Mouse (Mus musculus) lung, postnatal 0 days (tissue): Measurements from ENCODE around the gene S100z. TPM values are rescaled to one million over a fixed set of nuclear protein-coding genes. Genes with fewer than 3 reads are reported as not detected.

ENCODE experiments used
- ATAC-seq: fragments of 200-750 bp; cut with Nextera tagmentation; 2 replicates; pipeline ENCODE4 v1.8.0; 2017; ENCODE audit warnings: moderate library complexity
- DNase-seq: peaks from one replicate; pipeline ENCODE4 v3.0.0-alpha.2; 2016; ENCODE audit warnings: low spot score
- H3K27ac ChIP-seq: fragments of 300-500 bp; sonication (generic); 2 replicates; pipeline ENCODE4 v1.5.1; 2014; ENCODE audit warnings: antibody characterized with exemption, mild to moderate bottlenecking, low read length, mixed read lengths
- H3K27me3 ChIP-seq: fragments of 300-500 bp; sonication (generic); replicated peaks from 2 replicates; pipeline ENCODE4 v1.6.1; 2014; ENCODE audit warnings: low read length, mixed read lengths; ENCODE audit not compliant: insufficient read depth
- H3K36me3 ChIP-seq: fragments of 300-500 bp; sonication (generic); 2 replicates; pipeline ENCODE4 v1.6.1; 2014; ENCODE audit warnings: low read length, mixed read lengths; ENCODE audit not compliant: insufficient read depth
- H3K4me1 ChIP-seq: fragments of 300-500 bp; sonication (generic); 2 replicates; pipeline ENCODE4 v1.6.1; 2014; ENCODE audit warnings: antibody characterized with exemption, low read depth, low read length, mixed read lengths; ENCODE audit not compliant: insufficient read depth
- H3K4me2 ChIP-seq: fragments of 300-500 bp; sonication (generic); replicated peaks from 2 replicates; pipeline ENCODE4 v1.6.1; 2014; ENCODE audit warnings: low read depth, mild to moderate bottlenecking, low read length, moderate library complexity, mixed read lengths
- H3K4me3 ChIP-seq: fragments of 300-500 bp; sonication (generic); 2 replicates; pipeline ENCODE4 v1.5.1; 2014; ENCODE audit warnings: low read depth, low read length
- H3K9ac ChIP-seq: fragments of 300-500 bp; sonication (generic); replicated peaks from 2 replicates; pipeline ENCODE4 v1.6.1; 2014; ENCODE audit warnings: low read depth, mild to moderate bottlenecking
- H3K9me3 ChIP-seq: fragments of 300-500 bp; sonication (generic); 2 replicates; pipeline ENCODE4 v1.6.1; 2016; ENCODE audit warnings: low read length, mixed read lengths
- CTCF ChIP-seq: IDR thresholded peaks from 2 replicates; pipeline ENCODE4 v1.5.1; 2016; ENCODE audit warnings: antibody characterized with exemption, mild to moderate bottlenecking
- EP300 ChIP-seq: IDR thresholded peaks from 2 replicates; pipeline ENCODE4 v1.6.1; 2016; ENCODE audit warnings: antibody characterized with exemption, mild to moderate bottlenecking, control low read depth
- WGBS: fragments of 180-500 bp; shearing (Covaris S2); extraction: QIAGEN DNeasy Blood & Tissue Kit; methylation state at CpG from one replicate; pipeline ENCODE4 v1.1.7; 2014; 5-methylcytosine and 5-hydroxymethylcytosine counted together
- polyA plus RNA-seq: library from polyadenylated mRNA; unstranded; fragments of >200 nt; fragmentation: Nextera tagmentation; extraction: Ambion mirVana; gene quantifications from 2 replicates; pipeline ENCODE4 v1.2.1, GENCODE M21; 2015

S100z gene
- polyA plus RNA-seq, 1 experiment from 2014 or later, result not detected

DNA sequence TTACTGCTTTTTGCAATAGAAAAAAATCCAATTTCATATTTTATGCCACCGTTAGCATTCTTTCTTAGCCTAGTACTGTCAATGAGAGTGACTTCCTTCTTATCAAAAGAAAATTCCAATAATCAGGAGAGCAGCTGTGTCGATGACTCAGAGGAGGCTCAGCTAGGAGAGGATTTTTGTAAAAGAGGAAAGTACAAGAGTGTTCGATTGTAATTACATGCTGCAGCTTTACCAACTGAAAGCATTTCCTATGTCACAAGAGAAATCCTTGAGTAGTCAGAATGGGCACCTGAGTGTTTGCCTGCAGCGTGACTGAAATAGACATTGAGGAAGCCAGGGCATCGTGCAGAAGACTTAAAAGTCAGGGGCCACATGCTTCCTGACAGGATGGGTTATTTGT is 39.0 kb downstream of the S100z start:
- TF ChIP-seq EP300 (no peak), CTCF (no peak)
- Histone ChIP-seq H3K4me2 (no peak overlapping the region), H3K9me3 (no peaks in the 10 kb centered on the region), H3K36me3 (no peaks in the 10 kb centered on the region), H3K27me3 (peaks cover 8% of the 10 kb centered on the region; the same call in 1 of the 2 replicates), H3K4me3 (no peak overlapping the region), H3K27ac (no peak overlapping the region), H3K9ac (no peak overlapping the region), H3K4me1 (peaks cover 7% of the 10 kb centered on the region; the same call in 1 of the 2 replicates)
- DNase-seq, result no peak
- ATAC-seq, result no peak
- WGBS, result 47% methylated on average over 5 of the region's 5 CpGs

DNA sequence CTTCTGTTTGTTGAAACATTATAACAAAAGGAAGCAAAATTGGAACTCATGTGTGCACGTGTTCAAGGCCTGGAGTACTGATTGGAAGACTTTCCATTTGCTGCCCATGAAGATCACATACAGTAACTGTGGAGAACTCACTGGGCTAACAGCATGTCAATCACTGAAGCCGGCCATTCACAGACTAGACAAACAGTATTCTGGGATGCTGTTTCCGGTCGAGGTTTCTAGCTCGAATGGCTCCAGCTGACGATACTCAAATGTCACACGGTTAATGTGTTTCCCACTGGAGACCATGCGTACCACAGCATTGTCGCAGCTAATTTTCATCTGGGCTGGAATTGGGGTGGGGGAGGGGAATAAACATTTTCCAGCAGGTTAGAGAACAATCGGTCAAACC is 46.8 kb downstream of the S100z start:
- Histone ChIP-seq H3K27ac (no peak overlapping the region), H3K9me3 (no peaks in the 10 kb centered on the region), H3K9ac (no peak overlapping the region), H3K27me3 (no peaks in the 10 kb centered on the region), H3K36me3 (no peaks in the 10 kb centered on the region), H3K4me3 (no peak overlapping the region), H3K4me1 (no peaks in the 10 kb centered on the region), H3K4me2 (no peak overlapping the region)
- no peak for TF ChIP-seq EP300
- TF ChIP-seq CTCF, result no peak
- DNase-seq (peak; percentile 8), ATAC-seq (0 out of 2 replicates have a peak, but pooled peaks have one; percentile 16)
- 66% methylated on average over 10 of the region's 10 CpGs for WGBS

DNA sequence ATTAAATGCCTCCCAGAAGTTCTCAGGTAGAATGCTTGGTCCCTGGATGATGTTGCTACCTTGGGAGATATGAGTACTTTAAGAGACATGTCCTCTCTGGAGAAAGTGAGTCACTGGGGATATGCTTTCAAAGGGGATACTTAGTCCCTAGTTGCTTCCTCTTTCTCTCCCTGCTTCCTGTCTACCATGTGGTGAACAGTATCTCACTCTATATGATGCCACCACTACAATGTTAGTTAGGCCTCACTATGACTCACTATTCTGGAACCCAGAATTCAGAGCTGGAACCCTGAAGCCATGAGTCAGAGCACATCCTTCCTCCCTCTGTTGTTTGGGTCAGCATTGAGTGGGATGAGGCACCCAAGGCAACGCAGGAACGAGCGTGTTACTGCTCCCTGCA is 51.0 kb downstream of the S100z start:
- H3K27me3 ChIP-seq, result no peaks in the 10 kb centered on the region
- no peak overlapping the region for H3K4me3 ChIP-seq
- H3K36me3 ChIP-seq, result no peaks in the 10 kb centered on the region
- 83% methylated on average over 3 of the region's 3 CpGs for WGBS
- H3K4me2 ChIP-seq, result no peak overlapping the region
- H3K9me3 ChIP-seq, result no peaks in the 10 kb centered on the region
- DNase-seq (no peak), ATAC-seq (no peak)
- TF ChIP-seq CTCF, result no peak
- no peak for TF ChIP-seq EP300
- no peak overlapping the region for H3K9ac ChIP-seq
- H3K4me1 ChIP-seq, result no peaks in the 10 kb centered on the region
- H3K27ac ChIP-seq, result no peak overlapping the region

Other genes starting within 250 kb of the S100z start
- gene Pde8b, start 228.4 kb downstream of the S100z start, polyA plus RNA-seq, result 18.1 and 19.3 TPM in 2 replicates
- gene Zbed3, start 155.1 kb downstream of the S100z start, polyA plus RNA-seq, result 26.1 and 27.2 TPM in 2 replicates
- 24.2 and 25.8 TPM in 2 replicates for gene Aggf1, start 103.4 kb downstream of the S100z start, polyA plus RNA-seq
- not detected in 2 replicates for gene Crhbp, start 33.8 kb downstream of the S100z start, polyA plus RNA-seq
- 4.3 and 5.6 TPM in 2 replicates for gene F2rl1, start 46.5 kb upstream of the S100z start, polyA plus RNA-seq
- gene F2r, start 139.8 kb upstream of the S100z start, polyA plus RNA-seq, result 118 and 134 TPM in 2 replicates
- 1.2 and 1.4 TPM in 2 replicates for gene F2rl2, start 218.1 kb upstream of the S100z start, polyA plus RNA-seq